Mouse (Mus musculus): ENCODE measurements around the gene Kif7. TPM values are rescaled to one million over a fixed set of nuclear protein-coding genes. Genes with fewer than 3 reads are reported as not detected.

Gene Kif7
- 1 to 10 TPM; 1.2 to 1.4 (median 1.2) TPM for total RNA-seq (2022)

DNA sequence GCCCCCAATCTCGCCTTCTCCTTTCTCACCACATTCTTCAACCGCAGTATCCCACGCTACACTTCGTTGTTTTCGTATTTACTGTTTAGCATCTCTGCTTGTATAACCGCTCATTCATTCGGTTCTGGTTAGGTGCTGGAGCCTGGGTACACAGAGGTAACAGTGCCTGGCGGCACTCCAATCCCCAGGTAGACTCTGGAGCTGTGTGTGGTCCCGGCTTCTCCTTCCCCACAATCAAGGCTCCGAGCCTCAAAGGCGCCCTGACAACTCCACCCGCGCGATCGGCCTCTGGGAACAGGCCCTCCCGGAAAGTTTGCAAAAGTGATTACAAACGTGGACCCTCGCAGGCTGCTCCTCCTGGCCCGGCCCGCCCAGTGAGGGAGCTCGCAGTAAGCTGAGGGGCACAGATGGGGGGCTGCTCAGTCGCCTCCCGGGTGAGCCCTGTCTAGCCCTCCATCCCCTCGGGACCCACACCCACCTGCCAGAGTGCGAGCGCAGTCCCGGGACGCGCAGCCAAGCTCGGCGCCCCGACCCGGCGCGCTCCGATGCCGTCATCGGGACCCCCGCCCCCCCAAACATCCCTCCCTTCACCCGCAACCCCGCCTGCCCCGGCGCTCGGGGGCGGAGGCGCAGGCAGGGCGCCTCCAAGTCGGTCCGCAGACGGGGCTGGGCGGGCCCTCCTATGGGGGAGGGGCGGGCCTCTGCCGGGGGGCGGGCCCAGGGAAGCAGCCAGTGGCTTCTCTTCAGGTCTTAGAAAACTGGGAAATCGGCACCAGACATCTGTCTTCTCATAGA, at the start of gene Kif7:
TSS of gene Kif7 (minus strand) at position 534 of the 795 bp plus-strand sequence.
- peak; percentile 75 for DNase-seq (ENCODE audit: low spot score)

DNA sequence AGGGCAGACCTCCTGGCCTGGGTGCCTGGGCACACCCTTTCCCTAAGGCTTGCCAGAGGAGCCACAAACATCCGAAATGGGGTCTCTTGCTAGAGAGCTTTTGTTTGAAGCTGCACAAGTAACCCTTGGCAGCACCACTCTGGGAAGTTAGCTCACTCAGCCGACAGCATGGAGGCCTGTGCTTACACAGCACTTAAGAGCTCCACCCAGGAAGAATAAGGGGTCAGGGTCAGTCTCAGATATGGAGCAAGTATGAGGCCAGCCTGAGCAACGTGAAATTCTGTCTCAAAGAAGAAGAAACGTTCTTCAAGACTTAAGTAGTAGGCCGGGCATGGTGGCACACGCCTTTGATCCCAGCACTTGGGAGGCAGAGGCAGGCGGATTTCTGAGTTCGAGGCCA, 46.6 kb upstream of the Kif7 start:
- no peak for DNase-seq (ENCODE audit: low spot score)

DNA sequence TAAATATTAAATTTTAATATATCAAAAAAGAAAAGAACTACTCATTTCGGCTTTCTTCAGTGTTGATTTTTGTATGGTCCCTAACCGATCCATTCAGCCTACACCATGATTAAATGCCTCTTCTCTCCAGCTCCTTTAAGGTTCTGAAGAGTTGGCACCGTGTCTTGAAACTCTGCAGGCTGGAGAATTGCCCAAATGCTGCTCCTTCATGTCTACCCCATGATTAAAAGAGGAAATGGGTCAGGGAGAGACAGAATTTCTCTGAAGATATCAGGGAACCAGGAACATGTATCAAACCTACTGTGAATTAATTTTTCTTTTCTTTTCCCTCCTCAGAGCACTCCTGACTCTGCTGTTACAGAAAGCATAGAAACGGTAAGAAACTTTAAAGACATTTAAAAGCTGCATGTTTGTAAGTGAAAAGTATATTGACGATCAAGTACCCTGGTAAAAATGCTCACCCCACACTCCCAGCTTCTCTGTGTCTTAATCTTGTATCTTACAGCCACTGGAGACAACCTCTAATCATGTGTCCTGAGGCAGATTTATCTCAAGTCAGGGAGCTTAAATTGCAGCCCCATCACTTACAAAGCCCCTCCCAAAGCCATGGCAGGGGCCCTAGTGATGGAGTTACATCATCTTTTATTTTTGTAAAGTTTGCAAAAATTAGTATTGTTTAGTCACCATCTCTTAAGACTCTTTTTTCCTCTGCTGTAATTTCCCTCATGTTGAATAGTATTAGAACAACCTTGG, 45.8 kb upstream of the Kif7 start:
- no peak for DNase-seq (ENCODE audit: low spot score)

DNA sequence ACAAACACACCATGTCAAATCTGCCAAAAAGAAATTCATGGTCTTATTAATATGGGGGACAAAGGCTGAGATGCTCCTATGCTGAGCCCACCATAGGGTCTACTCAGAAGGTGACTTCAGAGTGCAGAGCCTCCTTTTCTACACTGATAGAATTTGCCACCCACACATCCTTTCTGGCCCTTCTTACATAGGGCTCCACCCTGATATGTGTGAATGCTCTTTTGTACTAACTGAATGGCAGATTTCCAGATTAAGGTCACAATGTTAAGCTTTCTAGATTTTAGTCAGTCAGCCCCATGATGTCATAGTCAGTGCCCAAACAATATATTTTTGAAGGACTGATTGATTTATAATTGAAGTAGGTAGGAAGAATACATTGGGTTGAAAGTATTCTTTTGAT, 44.2 kb upstream of the Kif7 start:
- DNase-seq (ENCODE audit: low spot score): no peak

DNA sequence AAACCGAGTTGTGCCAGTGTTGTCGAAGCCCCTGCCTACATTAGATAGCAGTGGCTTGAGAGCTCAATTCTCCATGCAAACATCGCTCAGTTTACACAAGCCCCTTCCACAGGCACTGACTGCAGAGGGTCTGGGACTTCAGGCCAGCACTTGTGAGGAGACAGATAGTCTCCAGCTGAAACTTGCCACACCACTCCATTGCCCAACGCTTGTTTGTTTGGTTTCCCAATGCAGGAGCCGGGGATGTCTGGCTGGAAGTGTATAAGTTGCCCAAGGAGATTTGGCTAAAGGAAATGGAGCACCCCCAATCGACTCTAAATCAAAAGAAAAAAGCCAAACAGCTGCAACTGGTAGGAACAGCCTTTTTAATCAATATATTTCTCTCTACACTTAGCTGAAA, 42.7 kb upstream of the Kif7 start:
- DNase-seq (ENCODE audit: low spot score): no peak

DNA sequence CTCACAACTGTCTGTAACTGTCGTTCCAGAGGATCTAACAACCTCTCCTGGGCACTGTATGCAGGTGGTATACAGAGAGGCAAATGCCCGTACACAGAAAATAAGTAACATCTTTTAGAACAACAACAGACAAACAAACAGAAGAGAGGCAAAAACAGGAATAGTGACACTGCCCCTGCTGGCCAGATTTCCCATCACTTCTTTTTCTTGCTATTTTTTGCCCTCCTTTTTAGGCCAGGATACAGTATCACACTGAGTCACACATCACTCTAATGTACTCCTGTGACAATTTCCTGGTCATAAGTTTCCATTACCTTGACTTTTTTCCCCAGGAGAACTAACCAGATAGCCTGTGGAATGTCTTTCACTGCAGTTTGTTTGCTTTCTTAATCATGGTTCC, 40.8 kb upstream of the Kif7 start:
- no peak for DNase-seq (ENCODE audit: low spot score)

DNA sequence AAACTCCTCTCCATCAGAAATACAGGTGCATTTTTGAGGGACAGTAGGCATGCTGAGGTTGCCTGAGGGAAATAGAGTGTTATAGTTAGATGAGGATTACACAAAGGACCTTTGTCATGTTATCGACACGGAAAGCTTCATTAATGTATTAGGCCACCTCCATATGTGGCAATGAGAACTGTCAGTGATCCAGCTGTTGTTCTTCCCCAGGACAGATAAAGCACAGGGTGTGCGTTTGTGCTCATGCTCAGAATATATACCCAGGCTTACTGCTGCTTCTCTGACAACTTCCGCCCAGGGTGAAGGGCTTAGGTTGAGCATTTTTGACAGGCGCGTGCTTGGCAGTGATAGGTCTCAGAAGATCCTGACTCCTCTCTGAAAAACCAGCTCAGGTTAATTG, 34.0 kb upstream of the Kif7 start:
- DNase-seq (ENCODE audit: low spot score): no peak

DNA sequence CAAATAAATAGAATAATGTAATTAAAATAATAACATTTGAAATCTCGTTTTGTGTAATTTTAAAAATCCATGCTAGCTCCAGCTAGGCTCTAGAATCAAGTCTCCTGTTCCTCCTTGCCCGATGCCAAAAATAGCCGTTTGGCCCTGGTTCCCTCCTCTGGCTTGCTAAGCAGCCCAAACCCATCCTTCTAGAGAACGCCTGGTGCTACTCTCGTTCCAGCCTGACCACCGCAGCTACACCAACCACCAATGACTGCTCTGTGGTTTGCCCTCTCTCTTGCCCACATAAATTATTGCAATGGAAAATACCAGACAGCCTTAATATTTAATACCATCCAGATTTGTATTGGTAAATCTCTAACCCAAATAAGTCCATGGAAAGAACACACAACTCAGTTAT, 32.1 kb upstream of the Kif7 start:
- no peak for DNase-seq (ENCODE audit: low spot score)

DNA sequence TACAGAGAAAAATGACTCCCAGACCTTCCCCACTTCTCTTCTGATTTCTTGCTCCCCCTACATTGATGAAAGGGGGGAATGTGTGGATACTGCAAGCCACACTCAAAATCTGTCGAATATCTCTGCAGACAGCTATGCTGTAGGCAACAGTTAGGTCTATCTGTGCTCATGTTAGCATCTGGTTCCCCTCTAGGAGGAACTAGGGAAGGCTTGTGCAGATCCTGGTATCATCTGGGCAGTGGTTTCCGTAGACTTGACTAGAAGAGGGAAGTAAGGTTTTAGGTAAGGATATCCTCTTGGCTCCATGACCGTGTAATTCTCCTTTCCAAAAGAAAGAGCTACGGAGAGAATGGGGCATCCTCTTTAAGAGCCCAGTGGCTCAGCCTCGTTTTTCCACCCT, 29.1 kb upstream of the Kif7 start:
- DNase-seq (ENCODE audit: low spot score): no peak

DNA sequence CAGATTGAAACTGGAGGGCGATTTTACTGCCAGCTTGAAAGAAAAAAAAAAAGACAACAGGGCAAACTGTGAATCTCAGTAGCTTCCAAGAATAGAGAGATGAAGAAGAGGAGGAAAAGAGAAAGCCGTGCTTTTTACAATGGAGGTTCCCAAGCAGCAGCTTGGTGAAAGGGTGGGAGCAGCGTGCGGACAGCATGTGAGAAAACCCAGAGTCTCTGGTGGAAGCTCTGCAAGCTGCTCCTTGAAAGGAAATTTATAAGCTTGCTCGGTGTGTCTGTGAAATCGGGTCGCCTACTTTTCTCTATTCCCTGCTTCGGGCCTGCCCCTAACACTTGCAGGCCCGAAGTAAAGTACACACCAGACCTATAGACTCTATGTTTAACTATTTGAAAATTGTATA, 28.5 kb upstream of the Kif7 start:
- no peak for DNase-seq (ENCODE audit: low spot score)

DNA sequence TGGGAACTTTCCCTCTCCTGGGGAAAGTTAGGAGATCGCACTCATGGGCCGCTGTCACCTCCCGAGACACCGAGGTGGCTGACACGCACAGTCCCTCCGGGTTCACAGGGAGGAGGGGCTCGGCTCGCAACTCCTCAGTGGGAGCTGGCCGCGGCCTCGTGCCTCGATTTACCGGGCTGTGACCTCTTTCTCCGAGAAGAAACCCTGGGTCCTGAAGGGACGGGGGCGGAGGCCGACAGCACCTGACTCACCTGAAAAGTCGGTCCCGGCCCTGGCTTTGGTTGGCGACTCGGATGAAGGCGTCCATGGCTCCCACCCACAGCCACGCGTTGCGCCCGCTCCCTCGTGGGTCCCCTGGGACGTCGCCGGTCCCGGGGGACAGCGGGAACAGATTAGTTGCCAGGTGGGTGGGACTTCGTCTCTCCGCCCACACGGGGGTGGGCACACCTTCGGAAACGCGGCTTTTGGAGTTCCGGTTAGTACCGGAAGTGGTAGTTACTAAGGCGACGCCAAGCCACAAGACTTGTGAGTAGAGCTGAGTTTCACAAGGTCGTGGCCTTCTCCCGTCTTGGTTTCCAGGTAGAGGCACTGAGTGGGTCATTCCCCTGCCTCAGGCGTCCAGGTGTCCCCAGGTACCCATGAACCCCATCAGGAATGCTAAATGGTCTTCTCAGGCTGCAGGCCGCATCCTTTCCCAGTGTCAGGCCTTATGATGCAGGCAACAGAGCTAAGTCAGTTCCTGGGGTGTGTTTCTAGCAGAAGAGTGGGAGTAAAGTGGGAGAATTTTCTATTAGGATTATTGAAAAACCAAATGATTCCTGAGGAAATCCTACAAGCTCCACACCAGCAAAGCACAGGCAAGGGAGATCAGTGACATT, 27.4 kb upstream of the Kif7 start, which contains the start of the genes Pex11a and Wdr93:
TSS of gene Pex11a (minus strand) at position 473 of the 878 bp plus-strand sequence.
TSS of gene Wdr93 (plus strand) at position 505 of the 878 bp plus-strand sequence.
- peak; percentile 60 for DNase-seq (ENCODE audit: low spot score)

DNA sequence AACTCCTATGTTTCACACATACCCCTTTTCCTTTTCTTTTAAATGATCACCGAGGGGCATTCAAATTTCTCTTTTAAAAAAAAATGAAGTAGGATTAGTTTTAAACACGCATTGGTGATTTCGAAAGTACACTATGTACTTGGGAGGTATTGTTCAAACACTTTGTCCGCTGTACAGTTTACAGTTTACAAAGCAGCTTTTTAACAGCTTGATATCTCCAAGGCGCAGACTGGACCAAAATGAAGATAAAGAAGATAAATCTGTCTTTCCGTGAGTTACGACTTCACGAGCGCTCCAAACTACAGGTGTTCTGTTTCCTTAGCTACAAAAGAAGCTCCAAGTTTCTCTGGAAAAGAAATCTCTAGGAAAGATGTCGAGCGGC, 26.7 kb upstream of the Kif7 start:
- no peak for DNase-seq (ENCODE audit: low spot score)

DNA sequence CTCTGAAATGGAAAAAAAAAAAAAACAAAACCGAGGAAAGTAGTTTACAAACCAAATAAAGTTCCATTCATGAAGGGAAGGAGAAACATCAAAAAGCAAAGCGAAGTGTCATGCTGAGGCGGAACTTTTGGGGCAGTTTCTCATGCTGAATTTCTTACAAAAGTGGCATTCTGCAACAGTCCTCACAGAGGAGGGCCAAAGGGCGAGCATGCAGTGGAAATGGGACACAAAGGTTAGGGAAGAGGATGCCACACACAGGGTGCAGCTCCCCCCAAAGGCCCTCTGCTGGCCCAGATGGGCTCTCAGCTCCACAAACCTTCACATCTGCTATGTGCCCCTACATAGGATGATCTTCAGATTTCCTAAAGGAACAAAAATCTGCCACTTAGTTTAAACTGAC, 24.8 kb upstream of the Kif7 start:
- no peak for DNase-seq (ENCODE audit: low spot score)

DNA sequence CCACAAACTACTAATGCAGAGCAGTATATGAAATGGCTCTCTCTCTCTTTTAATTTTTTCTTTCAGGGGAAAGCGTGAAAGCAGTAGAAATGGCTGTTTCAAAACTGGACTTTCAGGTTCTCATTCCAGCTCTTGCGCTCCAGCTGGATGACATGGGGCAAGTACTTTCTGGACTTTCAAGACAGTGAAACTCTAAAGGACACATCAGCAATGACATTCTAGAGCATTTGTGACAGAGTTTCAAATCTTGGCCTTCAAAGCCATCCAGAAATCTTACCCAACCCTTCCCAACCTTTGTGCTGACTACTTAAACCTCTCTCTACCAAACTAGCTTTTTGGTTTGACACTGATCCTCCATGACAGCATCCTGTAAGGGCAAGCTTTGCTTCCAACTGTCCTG, 23.4 kb upstream of the Kif7 start:
- no peak for DNase-seq (ENCODE audit: low spot score)

DNA sequence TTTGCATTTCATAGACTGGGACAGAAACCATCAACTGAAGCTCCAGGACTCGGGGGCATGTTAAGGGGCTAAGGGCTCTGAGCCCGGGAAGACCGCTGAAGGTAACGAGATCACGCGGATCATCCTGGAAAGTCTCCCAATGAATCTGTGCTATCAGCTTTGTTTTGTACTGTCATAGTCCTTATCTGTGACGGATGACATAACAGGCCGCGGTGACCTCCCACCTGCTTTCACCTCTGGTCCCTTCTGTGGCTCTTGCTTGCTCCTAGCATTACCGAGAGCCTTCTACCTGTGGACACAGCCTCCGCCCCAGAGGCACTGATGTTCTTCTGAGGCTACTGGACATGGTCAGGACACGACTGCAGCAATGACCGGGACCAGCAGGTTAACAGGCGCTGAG, 21.0 kb upstream of the Kif7 start:
- DNase-seq (ENCODE audit: low spot score): no peak

DNA sequence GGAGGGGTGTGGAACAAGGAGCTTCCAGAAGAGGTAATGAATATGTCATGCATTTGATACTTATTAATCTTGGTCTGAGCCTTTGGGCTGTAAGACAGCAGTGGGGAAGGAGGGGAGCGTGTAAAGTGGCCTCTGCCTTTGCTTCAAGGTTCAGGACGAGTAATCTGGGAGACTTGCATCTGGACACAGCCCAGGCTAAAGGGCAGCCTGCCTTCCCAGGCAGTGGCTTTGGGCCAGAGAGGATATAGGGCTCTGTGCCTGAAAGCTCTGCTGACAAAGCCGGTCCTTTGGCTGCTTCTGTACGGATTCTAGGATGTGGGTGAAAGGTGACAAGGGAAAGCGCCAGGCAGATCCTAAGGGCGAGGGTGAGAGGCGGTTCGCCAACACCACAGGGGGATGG, 19.0 kb upstream of the Kif7 start:
- DNase-seq (ENCODE audit: low spot score): peak; percentile 67

DNA sequence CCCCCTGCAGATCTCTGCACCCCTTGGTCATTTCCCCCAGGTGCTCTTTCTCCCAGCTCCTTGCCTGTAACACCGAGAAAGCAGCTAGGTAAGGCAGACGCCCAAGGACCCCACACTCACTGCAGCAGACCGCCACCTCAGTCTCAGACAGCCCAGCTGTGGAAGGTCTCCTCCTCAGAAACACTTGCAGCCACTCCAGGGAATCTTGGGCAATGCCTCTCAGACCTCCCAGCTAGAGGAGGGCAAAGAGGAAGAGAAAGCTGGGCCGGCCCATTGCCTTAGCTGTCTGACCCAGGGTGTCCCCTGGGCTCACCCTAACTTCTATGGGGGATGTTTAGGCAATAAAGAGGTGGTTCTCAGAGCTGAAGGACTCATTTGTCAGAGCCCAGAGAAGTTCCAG, 17.1 kb upstream of the Kif7 start, which contains the start of gene Plin1:
TSS of gene Plin1 (minus strand) at position 282 of the 400 bp plus-strand sequence.
- DNase-seq (ENCODE audit: low spot score): no peak

DNA sequence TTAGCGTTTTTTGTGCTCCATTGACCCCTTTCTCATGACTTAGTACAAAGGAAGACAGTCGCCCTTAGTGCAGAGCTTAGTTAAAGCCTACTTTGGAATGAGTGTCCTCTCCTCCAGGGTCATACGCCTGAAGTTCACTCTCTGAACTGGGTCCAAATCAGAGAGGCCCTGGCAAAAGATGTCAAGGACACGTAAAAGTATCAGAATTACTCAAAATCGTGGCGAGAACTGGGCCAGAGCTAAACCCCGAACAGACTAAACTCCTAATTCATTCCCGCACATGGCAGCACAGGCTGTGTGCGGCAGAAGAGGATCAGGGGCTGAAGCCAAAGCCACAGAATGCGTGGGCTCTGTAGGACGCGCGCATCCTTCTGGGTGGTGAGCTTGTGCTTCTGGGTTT, 15.9 kb upstream of the Kif7 start:
- DNase-seq (ENCODE audit: low spot score): no peak

DNA sequence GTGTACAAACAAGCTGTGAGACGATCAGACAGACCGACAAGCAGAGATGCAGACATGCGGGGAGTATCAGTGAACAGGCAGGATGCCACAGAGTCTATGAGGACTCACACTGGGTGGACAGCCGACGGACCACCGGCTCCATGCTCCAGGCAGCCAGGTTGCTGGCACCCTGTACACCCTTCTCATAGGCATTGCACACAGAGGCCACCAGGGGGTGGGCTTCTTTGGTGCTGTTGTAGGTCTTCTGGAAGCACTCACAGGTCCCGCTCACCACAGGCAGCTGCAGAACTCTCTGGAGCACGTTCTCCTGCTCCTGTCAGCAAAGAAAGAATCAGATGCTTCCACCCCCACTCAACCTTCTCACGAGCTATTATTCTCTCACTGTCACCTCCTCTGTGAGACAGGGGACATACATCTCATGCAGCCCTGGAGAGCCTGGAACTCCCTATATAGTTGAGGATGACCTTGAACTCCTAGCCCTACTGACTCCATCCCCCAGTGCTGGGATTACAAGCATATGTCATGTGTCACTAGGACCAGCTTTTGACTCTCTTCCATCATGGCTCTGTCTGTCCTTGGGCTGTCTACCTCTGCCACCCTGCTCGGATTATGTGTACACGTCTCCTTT, 14.3 kb upstream of the Kif7 start:
- DNase-seq (ENCODE audit: low spot score): no peak

DNA sequence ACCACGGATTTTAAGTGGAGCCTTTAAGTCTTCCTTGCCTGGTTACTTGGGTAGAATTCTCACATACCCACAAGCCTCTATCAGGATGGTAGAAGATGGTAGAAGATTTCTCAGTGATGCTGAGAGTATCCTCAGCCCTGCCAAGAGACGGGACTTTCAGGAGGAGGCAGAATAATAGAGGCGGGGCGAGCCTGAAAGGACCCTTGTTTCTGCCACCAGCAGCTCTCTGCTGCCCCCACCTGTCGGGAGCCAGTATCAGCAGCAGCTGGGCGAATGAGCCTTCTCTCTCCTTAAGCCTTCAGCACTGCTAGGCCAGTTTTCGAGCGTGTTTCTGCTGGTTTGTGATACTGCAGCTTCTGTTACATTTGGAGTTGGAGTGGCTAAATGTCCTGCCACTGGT, 13.6 kb upstream of the Kif7 start:
- DNase-seq (ENCODE audit: low spot score): peak; percentile 45

DNA sequence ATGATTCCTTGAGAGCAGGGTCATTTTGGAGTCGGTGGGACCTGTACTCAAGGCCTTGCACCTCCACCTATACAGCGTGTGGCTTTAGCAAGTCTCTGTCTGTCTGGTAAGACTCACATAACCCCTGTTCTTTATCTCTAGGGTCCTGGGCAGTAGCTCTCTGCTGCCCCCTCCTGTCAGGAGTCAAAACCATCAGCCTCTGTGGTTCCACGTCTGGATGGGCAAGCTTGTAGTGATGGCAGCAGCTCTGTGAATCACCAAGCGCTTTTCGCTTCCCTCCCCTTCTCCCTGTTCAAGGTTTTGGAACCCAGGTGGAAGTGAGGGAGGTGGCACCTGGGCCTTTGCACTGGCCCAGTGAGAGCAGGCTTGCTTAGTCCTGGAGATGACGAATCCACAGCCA, 12.7 kb upstream of the Kif7 start:
- peak; percentile 54 for DNase-seq (ENCODE audit: low spot score)

DNA sequence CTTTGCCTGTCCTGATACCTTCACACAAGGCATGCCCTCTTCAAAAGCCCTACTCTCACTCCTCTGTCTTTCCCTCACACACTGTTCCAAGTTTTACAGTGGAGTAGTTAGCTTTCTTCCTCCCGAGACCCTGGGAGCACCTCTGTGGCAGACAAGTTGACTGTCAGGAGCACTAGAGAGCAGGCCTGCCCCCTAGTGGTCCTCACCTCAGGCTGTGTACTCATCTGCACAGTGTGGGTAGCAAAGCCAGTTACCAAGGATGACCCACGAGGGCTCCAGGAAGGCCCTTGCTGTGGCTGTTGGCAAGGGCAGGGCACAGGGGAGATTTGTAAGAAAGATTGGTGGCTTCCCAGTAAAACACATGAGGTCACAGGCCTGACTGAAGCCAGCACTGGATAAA, 11.6 kb upstream of the Kif7 start:
- peak; percentile 41 for DNase-seq (ENCODE audit: low spot score)
